Mouse (Mus musculus) ovary, adult 10 weeks (tissue): ENCODE results near the gene Gm3952. TPM values are rescaled to one million over a fixed set of nuclear protein-coding genes. Genes with fewer than 3 reads are reported as not detected.

ENCODE experiments used
- polyA plus RNA-seq: library from polyadenylated mRNA; stranded (reverse); fragments of 350-450 nt; fragmentation: Illumina TruSeq; extraction: RNeasy Lipid Tissue Mini Kit (QIAGEN cat#74804); gene quantifications from one replicate; pipeline ENCODE4 v1.2.3, GENCODE M21; 2014

Gene Gm3952
- polyA plus RNA-seq: not detected

DNA sequence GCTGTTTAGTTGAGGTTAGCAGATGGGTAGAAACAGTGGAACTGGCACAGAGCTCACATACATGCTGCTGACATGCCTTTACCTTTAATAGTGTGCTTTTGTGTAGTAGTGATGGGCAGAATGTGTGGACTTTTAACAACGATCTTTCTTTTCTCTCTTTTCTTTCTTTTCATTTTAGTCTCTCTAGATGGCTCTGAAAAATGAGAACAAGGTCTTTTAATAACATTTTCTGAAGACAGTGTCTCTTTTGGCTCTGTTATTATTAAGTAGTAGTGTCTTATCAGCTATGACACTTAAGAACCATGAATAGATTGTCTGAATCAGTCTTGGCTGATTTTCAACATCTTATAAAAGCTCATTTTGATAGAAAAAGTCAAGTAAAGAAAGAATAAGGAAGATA, at the start of gene Gm3952:
TSS of gene Gm3952 (minus strand) at position 101 of the 400 bp plus-strand sequence.

Other genes starting within 250 kb of the Gm3952 start
- 931 TPM for gene Itgb1, start 113.0 kb downstream of the Gm3952 start, polyA plus RNA-seq